Mouse (Mus musculus) megakaryocyte, embryonic 14.5 days (primary cell): Measurements from ENCODE around the gene Tub. TPM values are rescaled to one million over a fixed set of nuclear protein-coding genes. Genes with fewer than 3 reads are reported as not detected.

Experiments used
- H3K27me3 ChIP-seq: replicated peaks from 2 replicates; pipeline ENCODE3; 2012; ENCODE audit warnings: inconsistent platforms
- H3K36me3 ChIP-seq: replicated peaks from 2 replicates; pipeline ENCODE3; 2012; ENCODE audit warnings: low read length, inconsistent platforms, mixed read lengths
- H3K4me1 ChIP-seq: 2 replicates; pipeline ENCODE4 v1.6.1; 2012; ENCODE audit warnings: inconsistent platforms
- H3K4me3 ChIP-seq: replicated peaks from 2 replicates; pipeline ENCODE3; 2012; ENCODE audit warnings: moderate library complexity, mild to moderate bottlenecking, inconsistent platforms
- H3K9me3 ChIP-seq: 2 replicates; pipeline ENCODE4 v1.6.1; 2012; ENCODE audit warnings: inconsistent platforms
- FLI1 ChIP-seq: IDR thresholded peaks from 2 replicates; pipeline ENCODE4 v1.6.1; 2012; ENCODE audit warnings: low read length, inconsistent platforms, mixed read lengths
- GATA1 ChIP-seq: IDR thresholded peaks from 3 replicates; pipeline ENCODE4 v1.6.1; 2012; ENCODE audit warnings: mixed read lengths, low read length, inconsistent platforms, borderline replicate concordance
- polyA plus RNA-seq: library from polyadenylated mRNA; stranded (reverse); fragments of >175 nt; gene quantifications from 2 replicates; pipeline ENCODE4 v1.2.3, GENCODE M21; 2012; ENCODE audit warnings: low replicate concordance; ENCODE audit not compliant: insufficient read depth

Gene Tub
- polyA plus RNA-seq, 1 experiment, result not detected

DNA sequence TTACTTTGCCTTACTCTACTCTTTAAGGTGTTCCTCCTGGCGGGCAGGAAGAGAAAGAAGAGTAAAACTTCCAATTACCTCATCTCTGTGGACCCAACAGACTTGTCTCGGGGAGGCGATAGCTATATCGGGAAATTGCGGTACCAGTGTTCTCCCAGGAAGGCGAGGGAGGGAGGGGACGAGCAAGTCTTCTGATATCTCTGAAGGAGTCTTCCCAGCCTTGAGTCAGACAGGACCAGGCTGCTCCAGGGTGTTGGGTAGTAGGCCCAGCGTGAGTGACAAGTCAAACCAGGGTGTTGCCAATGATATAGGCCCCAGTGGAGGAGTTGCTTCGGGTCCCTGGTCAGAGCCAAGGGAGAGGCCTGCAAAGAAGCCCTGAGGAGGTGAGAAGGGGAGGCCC, 76.8 kb downstream of the Tub start:
- H3K4me3 ChIP-seq, result no peak overlapping the region
- TF ChIP-seq FLI1, result no peak
- TF ChIP-seq GATA1, result no peak
- no peaks in the 10 kb centered on the region for H3K36me3 ChIP-seq
- peaks cover 18% of the 10 kb centered on the region for H3K27me3 ChIP-seq
- H3K9me3 ChIP-seq, result no peaks in the 10 kb centered on the region
- H3K4me1 ChIP-seq, result peaks cover 5% of the 10 kb centered on the region; the same call in 1 of the 2 replicates

DNA sequence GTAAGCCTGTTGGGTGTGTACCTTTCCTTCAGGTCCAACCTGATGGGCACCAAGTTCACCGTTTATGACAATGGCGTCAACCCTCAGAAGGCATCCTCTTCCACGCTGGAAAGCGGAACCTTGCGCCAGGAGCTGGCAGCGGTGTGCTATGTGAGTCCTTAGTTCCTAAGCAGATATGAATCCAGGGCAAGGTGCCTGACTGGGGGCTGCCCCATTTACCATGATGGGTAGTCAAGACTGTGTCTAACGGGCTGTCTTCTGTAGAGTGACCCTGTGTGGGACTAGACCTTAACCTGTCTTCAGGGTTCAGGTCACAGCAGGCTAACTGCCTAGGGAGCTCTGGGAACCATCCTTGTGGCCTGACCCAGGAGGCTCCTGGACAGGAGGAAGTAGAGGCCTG, 77.6 kb downstream of the Tub start:
- no peak overlapping the region for H3K4me3 ChIP-seq
- H3K9me3 ChIP-seq, result no peaks in the 10 kb centered on the region
- no peaks in the 10 kb centered on the region for H3K36me3 ChIP-seq
- TF ChIP-seq GATA1 (no peak), FLI1 (no peak)
- peaks cover 18% of the 10 kb centered on the region for H3K27me3 ChIP-seq
- peaks cover 5% of the 10 kb centered on the region; the same call in 1 of the 2 replicates for H3K4me1 ChIP-seq

DNA sequence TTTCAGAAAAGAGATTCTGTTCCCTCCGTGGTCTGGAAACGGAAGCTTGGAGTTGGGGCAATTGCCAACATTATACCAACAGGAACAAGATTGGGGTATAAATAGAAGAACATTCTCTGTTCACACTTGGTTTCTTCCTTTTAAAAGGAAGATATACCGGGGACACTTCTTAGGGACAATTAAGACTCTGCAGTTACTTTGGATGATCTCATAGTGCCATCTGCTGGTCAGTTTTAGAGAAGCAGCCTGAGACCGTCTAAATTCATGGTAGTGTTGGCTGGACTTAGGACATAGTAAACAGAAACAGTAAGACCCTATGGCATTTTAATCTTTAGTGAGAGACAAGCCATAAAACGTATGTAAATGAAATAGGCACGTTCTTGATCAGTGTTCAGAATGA, 78.1 kb downstream of the Tub start:
- H3K27me3 ChIP-seq, result peaks cover 18% of the 10 kb centered on the region
- H3K4me3 ChIP-seq, result no peak overlapping the region
- TF ChIP-seq GATA1 (no peak), FLI1 (no peak)
- H3K4me1 ChIP-seq, result peaks cover 5% of the 10 kb centered on the region; the same call in 1 of the 2 replicates
- H3K36me3 ChIP-seq, result no peaks in the 10 kb centered on the region
- no peaks in the 10 kb centered on the region for H3K9me3 ChIP-seq

DNA sequence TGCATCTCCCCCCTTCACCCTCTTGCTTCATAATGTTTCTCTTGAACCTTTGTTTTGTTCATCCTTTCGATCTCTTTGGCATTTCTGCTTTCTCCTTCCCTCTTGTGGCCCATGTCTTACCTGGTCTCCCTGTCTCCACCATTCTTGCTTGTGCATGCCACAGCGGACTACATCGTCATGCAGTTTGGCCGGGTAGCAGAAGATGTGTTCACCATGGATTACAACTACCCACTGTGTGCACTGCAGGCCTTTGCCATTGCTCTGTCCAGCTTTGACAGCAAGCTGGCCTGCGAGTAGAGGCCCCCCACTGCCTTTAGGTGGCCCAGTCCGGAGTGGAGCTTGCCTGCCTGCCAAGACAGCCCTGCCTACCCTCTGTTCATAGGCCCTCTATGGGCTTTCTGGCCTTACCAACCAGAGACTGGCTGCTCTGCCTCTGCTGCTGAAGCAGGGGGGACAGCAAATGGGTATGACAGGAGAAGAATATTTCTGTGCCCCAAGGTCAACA, 79.9 kb downstream of the Tub start:
- H3K4me3 ChIP-seq, result no peak overlapping the region
- TF ChIP-seq GATA1, result no peak
- TF ChIP-seq FLI1, result no peak
- H3K4me1 ChIP-seq, result peaks cover 5% of the 10 kb centered on the region; the same call in 1 of the 2 replicates
- no peaks in the 10 kb centered on the region for H3K9me3 ChIP-seq
- H3K27me3 ChIP-seq, result peaks cover 17% of the 10 kb centered on the region
- no peaks in the 10 kb centered on the region for H3K36me3 ChIP-seq

DNA sequence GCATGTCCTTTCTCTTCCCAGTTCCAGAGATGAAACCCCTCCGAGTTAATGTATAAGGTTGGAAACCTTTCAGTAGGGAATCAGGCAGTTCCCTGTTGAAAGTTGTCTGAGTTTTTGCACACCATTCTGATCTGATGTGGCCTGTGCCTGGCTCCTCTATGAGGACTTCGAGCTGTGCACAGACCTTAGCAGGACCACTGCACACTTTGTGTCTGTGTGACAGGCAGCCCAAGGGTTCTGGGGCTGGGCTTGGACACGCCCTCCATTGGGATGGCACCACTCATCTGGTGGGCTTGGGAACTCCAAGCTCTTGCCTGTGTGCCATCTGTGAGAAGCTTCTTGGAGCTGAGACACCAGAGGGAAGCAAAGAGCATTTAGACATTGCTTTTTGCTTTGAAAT, 81.2 kb downstream of the Tub start:
- Histone ChIP-seq H3K4me3 (no peak overlapping the region), H3K4me1 (peaks cover 5% of the 10 kb centered on the region; the same call in 1 of the 2 replicates), H3K9me3 (no peaks in the 10 kb centered on the region), H3K36me3 (no peaks in the 10 kb centered on the region), H3K27me3 (peaks cover 13% of the 10 kb centered on the region)
- TF ChIP-seq GATA1, result no peak
- TF ChIP-seq FLI1, result no peak

DNA sequence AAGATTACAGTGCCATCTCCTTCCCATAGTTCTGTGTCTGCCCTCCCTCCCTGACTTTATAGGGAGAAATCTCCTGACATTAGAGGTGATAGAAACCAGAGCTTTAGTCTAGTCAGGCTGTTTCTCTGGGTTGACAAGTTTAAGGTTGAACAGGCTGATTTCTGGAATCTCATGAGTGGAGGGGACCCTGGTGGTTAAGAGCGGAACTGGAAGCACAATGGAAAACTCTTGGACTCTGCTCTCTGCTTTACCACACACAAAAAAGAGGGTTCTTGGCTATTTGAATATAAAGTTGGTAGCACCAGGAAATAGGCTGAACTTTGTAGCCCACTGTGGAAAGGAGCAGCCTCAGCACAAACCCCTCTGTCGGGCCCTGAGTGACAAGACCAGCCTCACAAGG, 81.9 kb downstream of the Tub start:
- no peaks in the 10 kb centered on the region for H3K9me3 ChIP-seq
- no peak overlapping the region for H3K4me3 ChIP-seq
- peaks cover 13% of the 10 kb centered on the region for H3K27me3 ChIP-seq
- TF ChIP-seq FLI1, result no peak
- TF ChIP-seq GATA1, result no peak
- no peaks in the 10 kb centered on the region for H3K36me3 ChIP-seq
- peaks cover 5% of the 10 kb centered on the region; the same call in 1 of the 2 replicates for H3K4me1 ChIP-seq

DNA sequence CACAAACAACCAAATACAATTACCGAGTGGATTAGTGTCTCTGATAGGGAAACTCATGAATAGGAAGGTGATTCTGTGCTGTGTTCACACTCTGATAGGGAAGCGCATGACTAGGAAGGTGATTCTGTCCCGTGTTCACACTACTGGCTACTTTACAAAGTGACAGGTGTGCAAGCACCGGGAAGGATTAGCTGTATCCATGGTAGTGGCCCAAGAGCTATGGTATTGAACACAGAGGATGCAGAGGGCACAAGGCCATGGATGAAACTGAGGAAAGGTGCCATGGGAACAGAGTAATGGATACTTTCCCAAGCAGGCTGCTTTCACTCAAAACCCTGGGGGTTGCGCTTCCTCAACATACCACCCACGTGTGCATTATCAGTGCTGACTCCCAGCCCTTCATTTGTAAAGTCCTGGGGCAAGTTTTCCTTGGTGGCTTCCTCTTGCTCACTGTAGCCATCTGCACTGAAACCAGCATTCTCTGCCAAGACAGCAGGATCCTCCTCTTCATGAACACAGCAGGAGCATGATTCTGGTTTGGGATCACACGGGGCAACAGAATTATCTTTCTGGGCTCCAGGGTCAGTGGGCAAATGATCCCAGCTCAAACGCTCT, 88.1 kb downstream of the Tub start:
- no peaks in the 10 kb centered on the region for H3K36me3 ChIP-seq
- TF ChIP-seq FLI1 (no peak), GATA1 (no peak)

DNA sequence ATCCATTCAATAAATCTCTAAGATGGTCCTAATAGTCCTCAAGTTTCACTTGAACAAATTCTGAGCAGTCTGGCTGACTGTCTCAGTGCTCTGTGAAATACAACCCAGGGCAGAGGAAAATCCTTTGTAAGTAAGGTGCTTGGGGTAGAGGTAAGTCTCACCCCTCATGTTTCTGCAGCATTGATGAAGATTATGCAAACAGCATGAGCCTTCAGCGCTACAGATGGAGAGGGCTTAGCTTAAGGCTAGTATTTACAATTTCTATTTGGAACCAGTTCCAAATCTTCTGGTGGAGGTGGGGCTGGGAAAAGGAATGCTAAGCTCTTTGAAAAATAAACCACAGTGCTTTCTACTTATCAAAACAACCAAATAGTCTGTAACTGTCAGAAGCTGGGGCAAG, 88.8 kb downstream of the Tub start:
- Histone ChIP-seq H3K36me3 (no peaks in the 10 kb centered on the region), H3K4me3 (no peak overlapping the region), H3K27me3 (peaks cover 2% of the 10 kb centered on the region), H3K4me1 (no peaks in the 10 kb centered on the region), H3K9me3 (no peaks in the 10 kb centered on the region)
- no peak for TF ChIP-seq FLI1

More for the DNA sequence above, 88.1 kb downstream of the Tub start:
- H3K4me1 ChIP-seq, result no peaks in the 10 kb centered on the region
- no peaks in the 10 kb centered on the region for H3K9me3 ChIP-seq
- H3K4me3 ChIP-seq, result no peak overlapping the region
- peaks cover 2% of the 10 kb centered on the region for H3K27me3 ChIP-seq

DNA sequence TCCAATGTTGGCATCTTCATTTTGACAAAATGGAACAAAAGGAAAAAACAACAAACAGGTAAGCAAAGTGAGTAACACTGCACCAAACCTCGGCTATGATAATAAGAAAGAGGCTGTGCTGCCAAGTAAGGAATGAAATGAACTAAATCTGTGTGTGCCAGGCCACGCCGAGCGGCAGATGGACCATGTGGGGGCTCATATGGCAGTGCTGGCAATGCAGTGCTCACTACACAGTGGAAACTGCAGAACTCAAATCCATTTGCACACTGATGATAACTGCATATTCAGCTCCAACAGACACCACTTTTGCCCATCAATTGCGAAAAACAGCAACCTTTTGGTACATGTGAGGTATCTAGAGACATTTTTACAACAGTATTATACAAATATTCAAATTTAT, 89.3 kb downstream of the Tub start:
- H3K4me1 ChIP-seq, result no peaks in the 10 kb centered on the region
- no peak for TF ChIP-seq GATA1
- no peak for TF ChIP-seq FLI1
- H3K27me3 ChIP-seq, result peaks cover 2% of the 10 kb centered on the region
- H3K36me3 ChIP-seq, result no peaks in the 10 kb centered on the region
- no peak overlapping the region for H3K4me3 ChIP-seq
- H3K9me3 ChIP-seq, result no peaks in the 10 kb centered on the region

DNA sequence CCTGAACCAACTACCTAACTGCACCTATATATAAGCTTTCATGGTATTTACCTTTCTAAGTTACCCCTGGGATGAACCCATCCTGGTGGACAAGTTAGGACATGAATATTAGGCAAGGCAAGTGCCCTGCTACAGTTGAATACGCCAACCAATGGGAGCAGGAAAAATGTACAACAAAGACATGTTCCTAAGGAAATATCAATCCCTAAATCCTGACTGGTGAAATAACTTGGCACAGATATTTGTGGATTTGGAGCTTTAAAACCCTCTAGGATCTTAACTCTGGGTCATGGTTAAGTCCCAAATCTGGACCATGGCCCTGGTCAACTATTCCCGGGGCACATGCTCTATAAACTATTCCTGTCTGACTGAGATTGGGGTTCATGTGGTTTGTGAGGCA, 95.7 kb downstream of the Tub start:
- Histone ChIP-seq H3K9me3 (no peaks in the 10 kb centered on the region), H3K36me3 (no peaks in the 10 kb centered on the region), H3K4me1 (no peaks in the 10 kb centered on the region), H3K4me3 (no peak overlapping the region), H3K27me3 (no peaks in the 10 kb centered on the region)
- no peak for TF ChIP-seq GATA1
- no peak for TF ChIP-seq FLI1
